ENCODE assay signal across 12 mouse cellular contexts in genomic region chr13:40994487-40995263, GRCm38 (mm10). TPM values are rescaled to one million over a fixed set of nuclear protein-coding genes. Genes with fewer than 3 reads are reported as not detected.
A peak's percentile ranks its signal among the peaks of the same experiment; 100 is the strongest.
DNase-seq lines count a peak whose midpoint lies in the region; ATAC-seq lines count a peak whose summit lies in the region.
"Had no signal": no experiment of that assay in that cellular context is flagged by ENCODE, and none has a peak within 500 bp of the region (broad histone marks: within the 10 kb centered on the region; RNA-seq: fewer than 3 reads in every experiment).

No protein-coding gene starts in this region.

- WGBS in embryonic facial prominence, embryonic 11.5 days = 43% methylated on average over 8 of the region's 8 CpGs
- 47% methylated on average over 8 of the region's 8 CpGs for WGBS in embryonic facial prominence, embryonic 10.5 days
- 24% methylated on average over 8 of the region's 8 CpGs for WGBS in liver, embryonic 12.5 days (ENCODE audit: insufficient replicate concordance)
- WGBS in embryonic facial prominence, embryonic 13.5 days = 49% methylated on average over 8 of the region's 8 CpGs
- 17% methylated on average over 8 of the region's 8 CpGs for WGBS in liver, embryonic 15.5 days (ENCODE audit: insufficient replicate concordance)

- peak; percentile 52 for DNase-seq in embryonic facial prominence, embryonic 11.5 days (ENCODE audit: low spot score)
- DNase-seq in embryonic facial prominence, embryonic 10.5 days (ENCODE audit: low spot score) = no peak
- DNase-seq in liver = no peak
- no peak for DNase-seq in frontal cortex, adult 2 months (ENCODE audit: extremely low spot score in 1 of 2, low spot score in 1 of 2)
- DNase-seq: cerebellum, postnatal 36 days; gastrocnemius, adult 2 months; kidney, postnatal 25 days had no signal

- H3K9me3 ChIP-seq in embryonic facial prominence, embryonic 11.5 days (replicated peaks; ENCODE audit: control insufficient read depth, low read length) = no peaks in the 10 kb centered on the region
- no peaks in the 10 kb centered on the region for H3K9me3 ChIP-seq in embryonic facial prominence, embryonic 10.5 days
- H3K9me3 ChIP-seq in liver, embryonic 12.5 days (replicated peaks) = no peaks in the 10 kb centered on the region
- H3K9me3 ChIP-seq in embryonic facial prominence, embryonic 13.5 days = no peaks in the 10 kb centered on the region
- H3K9me3 ChIP-seq in liver, embryonic 15.5 days (replicated peaks) = no peaks in the 10 kb centered on the region

- H3K4me2 ChIP-seq in embryonic facial prominence, embryonic 11.5 days (ENCODE audit: low read depth, low read length) = no peak overlapping the region
- H3K4me2 ChIP-seq in liver, embryonic 12.5 days = peak overlapping the region; percentile 3; the same call in 1 of the 2 replicates
- no peak overlapping the region for H3K4me2 ChIP-seq in embryonic facial prominence, embryonic 13.5 days
- H3K4me2 ChIP-seq in liver, embryonic 15.5 days = peak overlapping the region; percentile 25; the same call in 1 of the 2 replicates

- no peak overlapping the region for H3K9ac ChIP-seq in embryonic facial prominence, embryonic 11.5 days (replicated peaks; ENCODE audit: low read length)
- H3K9ac ChIP-seq in liver, embryonic 12.5 days = no peak overlapping the region
- no peak overlapping the region for H3K9ac ChIP-seq in embryonic facial prominence, embryonic 13.5 days
- no peak overlapping the region for H3K9ac ChIP-seq in liver, embryonic 15.5 days
- H3K9ac ChIP-seq: liver, embryonic 14.5 days had no signal

- no peaks in the 10 kb centered on the region for H3K27me3 ChIP-seq in embryonic facial prominence, embryonic 11.5 days (ENCODE audit: control insufficient read depth, insufficient read depth, low read length)
- no peaks in the 10 kb centered on the region; the same call in 1 of the 2 replicates for H3K27me3 ChIP-seq in embryonic facial prominence, embryonic 10.5 days (replicated peaks; ENCODE audit: low read depth, poor library complexity, severe bottlenecking)
- no peaks in the 10 kb centered on the region for H3K27me3 ChIP-seq in liver, embryonic 12.5 days (replicated peaks)
- no peaks in the 10 kb centered on the region for H3K27me3 ChIP-seq in embryonic facial prominence, embryonic 13.5 days
- H3K27me3 ChIP-seq in liver, embryonic 15.5 days = no peaks in the 10 kb centered on the region

- no peaks in the 10 kb centered on the region for H3K36me3 ChIP-seq in embryonic facial prominence, embryonic 11.5 days (replicated peaks; ENCODE audit: control insufficient read depth, insufficient read depth, low read depth, low read length)
- no peaks in the 10 kb centered on the region for H3K36me3 ChIP-seq in embryonic facial prominence, embryonic 10.5 days (replicated peaks)
- no peaks in the 10 kb centered on the region for H3K36me3 ChIP-seq in liver, embryonic 12.5 days
- no peaks in the 10 kb centered on the region for H3K36me3 ChIP-seq in embryonic facial prominence, embryonic 13.5 days
- no peaks in the 10 kb centered on the region for H3K36me3 ChIP-seq in liver, embryonic 15.5 days (replicated peaks)

- no peak overlapping the region for H3K27ac ChIP-seq in embryonic facial prominence, embryonic 11.5 days (replicated peaks; ENCODE audit: low read depth, low read length)
- H3K27ac ChIP-seq in embryonic facial prominence, embryonic 10.5 days (replicated peaks) = no peak overlapping the region
- H3K27ac ChIP-seq in liver, embryonic 12.5 days = 0 out of 2 replicates have a peak overlapping the region, but pooled peaks have one; percentile 12
- H3K27ac ChIP-seq in embryonic facial prominence, embryonic 13.5 days = peak overlapping the region; percentile 16; the same call in 1 of the 2 replicates
- no peak overlapping the region for H3K27ac ChIP-seq in liver, embryonic 15.5 days (replicated peaks)
- H3K27ac ChIP-seq: gastrocnemius, adult 2 months; liver, embryonic 14.5 days had no signal

- no peak for ATAC-seq in embryonic facial prominence, embryonic 11.5 days (replicated peaks; ENCODE audit: insufficient number of reproducible peaks, low FRiP score, low TSS enrichment, low read depth)
- ATAC-seq in liver, embryonic 12.5 days = no peak
- ATAC-seq in embryonic facial prominence, embryonic 13.5 days (ENCODE audit: insufficient number of reproducible peaks, insufficient read depth, low FRiP score, low TSS enrichment, low read depth) = peak; percentile 26; the same call in 1 of the 2 replicates
- no peak for ATAC-seq in liver, embryonic 15.5 days (ENCODE audit: insufficient read depth)
- no peak for ATAC-seq in megakaryocyte progenitor cell, adult 5-6 weeks (replicated peaks; ENCODE audit: poor library complexity)

- no peaks in the 10 kb centered on the region for H3K4me1 ChIP-seq in embryonic facial prominence, embryonic 11.5 days (ENCODE audit: control insufficient read depth, insufficient read depth, low read length)
- 0 out of 2 replicates have a peak, but pooled peaks cover 3% of the 10 kb centered on the region for H3K4me1 ChIP-seq in embryonic facial prominence, embryonic 10.5 days
- peaks cover 14% of the 10 kb centered on the region for H3K4me1 ChIP-seq in liver, embryonic 12.5 days
- no peaks in the 10 kb centered on the region for H3K4me1 ChIP-seq in embryonic facial prominence, embryonic 13.5 days
- peaks cover 15% of the 10 kb centered on the region for H3K4me1 ChIP-seq in liver, embryonic 15.5 days (replicated peaks)

- no peak overlapping the region for H3K4me3 ChIP-seq in embryonic facial prominence, embryonic 11.5 days (ENCODE audit: low read depth, low read length)
- H3K4me3 ChIP-seq in embryonic facial prominence, embryonic 10.5 days = no peak overlapping the region
- H3K4me3 ChIP-seq in liver, embryonic 12.5 days = no peak overlapping the region
- no peak overlapping the region for H3K4me3 ChIP-seq in embryonic facial prominence, embryonic 13.5 days
- H3K4me3 ChIP-seq in liver, embryonic 15.5 days (replicated peaks) = no peak overlapping the region
- H3K4me3 ChIP-seq: gastrocnemius, adult 2 months had no signal

RNA-seq across cellular contexts. Expression of gene Pak1ip1, which starts 6.1 kb away (rescaled TPM):
- polyA plus RNA-seq in embryonic facial prominence, embryonic 11.5 days (2014; fragmentation: Nextera tagmentation; extraction: Ambion mirVana) = 78.2 and 79.1 TPM in 2 replicates
- polyA plus RNA-seq in embryonic facial prominence, embryonic 10.5 days (2016; fragmentation: Nextera tagmentation; extraction: Ambion mirVana) = 65.7 and 71.1 TPM in 2 replicates
- 85.0 and 88.4 TPM in 2 replicates for polyA plus RNA-seq in liver, embryonic 12.5 days (2016; fragmentation: Nextera tagmentation; extraction: Ambion mirVana)
- 56.3 and 56.6 TPM in 2 replicates for polyA plus RNA-seq in embryonic facial prominence, embryonic 13.5 days (2015; fragmentation: Nextera tagmentation; extraction: Ambion mirVana)
- 53.5 and 56.0 TPM in 2 replicates for polyA plus RNA-seq in liver, embryonic 15.5 days (2015; fragmentation: Nextera tagmentation; extraction: Ambion mirVana)
- 47.0 and 54.5 TPM in 2 replicates for polyA plus RNA-seq in frontal cortex, adult 2 months (2012; rRNA removed)
- total RNA-seq in megakaryocyte progenitor cell, adult 5-6 weeks (2015) = 53.8 and 66.7 TPM in 2 replicates
- total RNA-seq in megakaryocyte progenitor cell, adult 5-6 weeks (2017) = 108 and 112 TPM in 2 replicates

RNA-seq across cellular contexts. Expression of gene Tmem14c, which starts 21.4 kb away (rescaled TPM):
- polyA plus RNA-seq in embryonic facial prominence, embryonic 11.5 days (2014; fragmentation: Nextera tagmentation; extraction: Ambion mirVana) = 218 and 225 TPM in 2 replicates
- polyA plus RNA-seq in embryonic facial prominence, embryonic 10.5 days (2016; fragmentation: Nextera tagmentation; extraction: Ambion mirVana) = 195 and 202 TPM in 2 replicates
- 916 and 938 TPM in 2 replicates for polyA plus RNA-seq in liver, embryonic 12.5 days (2016; fragmentation: Nextera tagmentation; extraction: Ambion mirVana)
- 201 and 204 TPM in 2 replicates for polyA plus RNA-seq in embryonic facial prominence, embryonic 13.5 days (2015; fragmentation: Nextera tagmentation; extraction: Ambion mirVana)
- polyA plus RNA-seq in liver, embryonic 15.5 days (2015; fragmentation: Nextera tagmentation; extraction: Ambion mirVana) = 670 and 685 TPM in 2 replicates
- 63.4 and 67.9 TPM in 2 replicates for polyA plus RNA-seq in frontal cortex, adult 2 months (2012; rRNA removed)
- 206 and 216 TPM in 2 replicates for total RNA-seq in megakaryocyte progenitor cell, adult 5-6 weeks (2015)
- 109 and 136 TPM in 2 replicates for total RNA-seq in megakaryocyte progenitor cell, adult 5-6 weeks (2017)

Comparison
In these comparisons a context has a peak if more than half of its experiments do, and no peak if none do; other contexts are left out.
1. H3K27ac ChIP-seq: peak in liver, embryonic 12.5 days (single experiment) and embryonic facial prominence, embryonic 13.5 days (single experiment); none in embryonic facial prominence, embryonic 11.5 days (single experiment), embryonic facial prominence, embryonic 10.5 days (single experiment) and liver, embryonic 15.5 days (single experiment).
2. H3K4me2 ChIP-seq: peak in liver, embryonic 12.5 days (single experiment) and liver, embryonic 15.5 days (single experiment); none in embryonic facial prominence, embryonic 11.5 days (single experiment) and embryonic facial prominence, embryonic 13.5 days (single experiment).